Comparison of ENCODE assay signal across 8 mouse cellular contexts in genomic region chr14:26971106-26971789, GRCm38 (mm10). TPM values are rescaled to one million over a fixed set of nuclear protein-coding genes. Genes with fewer than 3 reads are reported as not detected.
DNase-seq lines count a peak whose midpoint lies in the region; ATAC-seq and TF ChIP-seq lines count a peak whose summit lies in the region.

TSS of gene Appl1 (minus strand) at chr14:26971232.

- no peak for DNase-seq in thymus, postnatal 0 days (ENCODE audit: low spot score)
- DNase-seq in thymus, postnatal 36 days: no peak
- no peak for DNase-seq in embryonic facial prominence, embryonic 10.5 days (ENCODE audit: low spot score)
- DNase-seq in left cerebral cortex, postnatal 14 days (ENCODE audit: low spot score in 2 of 2): no peak
- DNase-seq in thymus, adult 18-20 months: no peak
- no peak for DNase-seq in thymus, postnatal 4 days

- peak within 1 kb of the TSS; percentile 80 for H3K4me2 ChIP-seq in heart, embryonic 13.5 days
- H3K4me2 ChIP-seq in myocyte (ENCODE audit: low read depth): peak within 1 kb of the TSS; percentile 81

- WGBS in embryonic facial prominence, embryonic 10.5 days: 54% methylated on average over 10 of the region's 10 CpGs
- 38% methylated on average over 10 of the region's 10 CpGs for WGBS in heart, embryonic 13.5 days

- H3K4me1 ChIP-seq in embryonic facial prominence, embryonic 10.5 days: peaks cover 15% of the 10 kb centered on the region
- H3K4me1 ChIP-seq in heart, embryonic 13.5 days: peaks cover 28% of the 10 kb centered on the region

- H3K36me3 ChIP-seq in embryonic facial prominence, embryonic 10.5 days (replicated peaks): no peaks in the 10 kb centered on the region
- no peaks in the 10 kb centered on the region for H3K36me3 ChIP-seq in heart, embryonic 13.5 days
- H3K36me3 ChIP-seq in myocyte (ENCODE audit: control insufficient read depth, insufficient read depth): no peaks in the 10 kb centered on the region

- no peak for ATAC-seq in heart, embryonic 13.5 days (ENCODE audit: extremely low read depth, insufficient number of reproducible peaks, low FRiP score, low TSS enrichment)

- no peaks in the 10 kb centered on the region for H3K9me3 ChIP-seq in embryonic facial prominence, embryonic 10.5 days
- H3K9me3 ChIP-seq in heart, embryonic 13.5 days: no peaks in the 10 kb centered on the region

- H3K9ac ChIP-seq in heart, embryonic 13.5 days: peak within 1 kb of the TSS; percentile 95

- H3K27me3 ChIP-seq in embryonic facial prominence, embryonic 10.5 days (replicated peaks; ENCODE audit: low read depth, poor library complexity, severe bottlenecking): peaks cover 5% of the 10 kb centered on the region; the same call in 1 of the 2 replicates
- no peaks in the 10 kb centered on the region for H3K27me3 ChIP-seq in heart, embryonic 13.5 days (replicated peaks)
- no peaks in the 10 kb centered on the region for H3K27me3 ChIP-seq in myocyte (ENCODE audit: control insufficient read depth, insufficient read depth, insufficient read length)

- intact Hi-C loops in left cerebral cortex, postnatal 14 days (cut with DNase I): loop anchor here (5.0 kb wide), 1 partner anchor 56 kb away; no protein-coding TSS in a partner anchor

- TF ChIP-seq POLR2A in myocyte (IDR thresholded peaks at IDR 0.05; ENCODE audit: insufficient read length, low read depth): no peak

- H3ac ChIP-seq in myocyte (ENCODE audit: control insufficient read depth, insufficient read length): peak within 1 kb of the TSS; percentile 69

- peaks cover 35% of the 10 kb centered on the region for H3K79me2 ChIP-seq in myocyte (ENCODE audit: control insufficient read depth, insufficient read depth)

- peak within 1 kb of the TSS; percentile 94 for H3K27ac ChIP-seq in embryonic facial prominence, embryonic 10.5 days (replicated peaks)
- H3K27ac ChIP-seq in heart, embryonic 13.5 days (replicated peaks): peak within 1 kb of the TSS; percentile 90

- peak within 1 kb of the TSS; percentile 93 for H3K4me3 ChIP-seq in embryonic facial prominence, embryonic 10.5 days
- peak within 1 kb of the TSS; percentile 74 for H3K4me3 ChIP-seq in heart, embryonic 13.5 days
- H3K4me3 ChIP-seq in myocyte: peak within 1 kb of the TSS; percentile 55

TF ChIP-seq in myocyte, 11 proteins besides CTCF, POLR2A, EP300 and RAD21:
- TF ChIP-seq MYOD1 (IDR thresholded peaks at IDR 0.05; ENCODE audit: control insufficient read depth in 1 of 3, insufficient read length in 2 of 3, low read depth in 2 of 3) (no peak), USF1 (IDR thresholded peaks at IDR 0.05; ENCODE audit: low read depth) (no peak), TCF3 (IDR thresholded peaks at IDR 0.05; ENCODE audit: insufficient read length, low read depth) (no peak), CEBPB (IDR thresholded peaks at IDR 0.05; ENCODE audit: insufficient read depth, poor library complexity, severe bottlenecking) (no peak), SRF (IDR thresholded peaks at IDR 0.05; ENCODE audit: control insufficient read depth, insufficient read length, low read depth) (no peak), MYOG (IDR thresholded peaks at IDR 0.05; ENCODE audit: control insufficient read depth in 1 of 3, insufficient read depth in 1 of 3, insufficient read length in 2 of 3, low read depth in 2 of 3) (no peak), POLR2AphosphoS2 (IDR thresholded peaks at IDR 0.05; ENCODE audit: insufficient read length, low read depth) (no peak), REST (IDR thresholded peaks at IDR 0.05; ENCODE audit: insufficient read depth, insufficient read length) (no peak), MAX (IDR thresholded peaks at IDR 0.05; ENCODE audit: low read depth) (no peak), E2F4 (IDR thresholded peaks at IDR 0.05; ENCODE audit: insufficient read depth) (no peak), TCF12 (IDR thresholded peaks at IDR 0.05; ENCODE audit: insufficient read depth, poor library complexity, severe bottlenecking) (no peak)

RNA-seq across cellular contexts. Expression of gene Appl1, which starts in this region (rescaled TPM):
- 57.8 and 62.2 TPM in 2 replicates for polyA plus RNA-seq in thymus, postnatal 0 days (2015; fragmentation: Nextera tagmentation; extraction: Ambion mirVana)
- 31.7 and 33.4 TPM in 2 replicates for polyA plus RNA-seq in embryonic facial prominence, embryonic 10.5 days (2016; fragmentation: Nextera tagmentation; extraction: Ambion mirVana)
- 25.7 and 31.3 TPM in 2 replicates for polyA plus RNA-seq in heart, embryonic 13.5 days (2015; fragmentation: Nextera tagmentation; extraction: Ambion mirVana)
- total RNA-seq in left cerebral cortex, postnatal 14 days (2021): 10 to 100 TPM; 61.8 to 63.2 TPM
- 4.6 TPM for polyA plus RNA-seq in myocyte (2012; fragmentation: generic; extraction: Trizol)
